Mouse (Mus musculus): ENCODE measurements at regions not wholly inside any gene's neighbourhood (a gene's known extent, or its start where the extent isn't known, plus 50 kb on each side); places are given as distances from the start of the nearest gene placed in this dataset.

DNA sequence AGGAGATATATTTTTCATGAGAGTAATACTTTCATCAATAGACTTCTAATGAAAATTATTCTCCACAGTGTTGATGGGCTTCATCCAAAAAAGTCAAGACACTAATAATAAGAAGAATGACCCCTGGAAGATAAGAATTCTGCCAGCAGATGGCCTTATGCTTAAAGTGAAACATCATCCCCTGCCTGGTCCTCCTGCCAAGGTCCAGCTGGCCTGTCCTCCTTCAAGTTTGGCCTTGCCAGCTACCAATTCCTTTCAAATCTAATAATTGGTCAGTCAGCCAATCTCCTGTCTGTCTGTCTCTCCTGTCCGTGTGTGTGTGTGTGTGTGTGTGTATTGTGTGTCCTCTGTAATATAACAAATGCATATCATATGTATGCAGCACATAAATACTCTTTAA lies 388.8 kb downstream of the Wdr11 start:
- DNase-seq (ENCODE audit: low read depth, low spot score): no peak

DNA sequence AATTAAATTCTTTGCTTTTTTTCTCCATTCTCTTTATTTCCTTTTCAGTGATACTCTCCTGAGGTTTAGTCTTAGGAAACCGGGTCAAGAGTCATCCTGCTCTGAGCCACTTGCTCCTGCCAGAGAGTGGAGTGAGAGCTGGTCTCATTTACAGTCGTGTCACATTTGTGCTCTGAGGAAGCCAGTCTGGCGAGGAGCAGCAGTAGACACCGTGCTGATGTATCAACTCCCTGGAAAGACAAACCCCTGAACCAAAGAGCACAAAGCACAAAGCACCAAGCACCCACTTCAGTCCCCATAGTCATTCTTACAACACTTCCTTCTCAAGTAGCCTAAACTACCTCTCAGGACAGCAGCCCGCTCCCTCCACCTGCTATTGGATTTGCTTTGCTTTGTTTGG lies 390.7 kb downstream of the Wdr11 start:
- DNase-seq (ENCODE audit: low read depth, low spot score): no peak

DNA sequence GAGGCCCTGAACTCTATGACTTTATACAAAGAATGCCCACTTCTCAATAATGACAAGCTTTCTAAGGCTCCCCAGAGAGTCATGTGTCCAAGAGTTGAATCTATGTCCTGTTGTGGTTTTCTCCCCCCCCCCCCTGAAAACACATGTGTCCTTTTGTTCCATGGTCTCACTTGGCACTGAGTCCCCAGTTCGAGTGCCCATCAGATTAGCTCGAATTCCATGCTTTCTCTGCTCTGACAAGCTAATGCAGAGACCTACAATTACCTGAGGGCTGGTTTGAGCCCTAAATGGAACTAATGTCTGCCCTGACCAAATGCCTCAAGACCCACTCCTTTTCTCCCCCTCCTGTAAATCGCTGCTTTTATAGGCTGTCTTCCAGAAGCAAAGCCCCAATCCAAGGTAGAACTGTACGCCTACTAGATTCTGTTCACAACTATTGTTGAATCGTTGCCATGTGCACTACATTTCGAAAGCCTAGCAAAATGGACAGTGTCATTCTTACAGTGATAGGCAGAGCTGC lies 392.0 kb downstream of the Wdr11 start:
- DNase-seq (ENCODE audit: low read depth, low spot score): no peak

GRCm38 (mm10) chr7:129984367-129984766 lies 392.7 kb downstream of the Wdr11 start:
- no peak for DNase-seq (ENCODE audit: low read depth, low spot score)

DNA sequence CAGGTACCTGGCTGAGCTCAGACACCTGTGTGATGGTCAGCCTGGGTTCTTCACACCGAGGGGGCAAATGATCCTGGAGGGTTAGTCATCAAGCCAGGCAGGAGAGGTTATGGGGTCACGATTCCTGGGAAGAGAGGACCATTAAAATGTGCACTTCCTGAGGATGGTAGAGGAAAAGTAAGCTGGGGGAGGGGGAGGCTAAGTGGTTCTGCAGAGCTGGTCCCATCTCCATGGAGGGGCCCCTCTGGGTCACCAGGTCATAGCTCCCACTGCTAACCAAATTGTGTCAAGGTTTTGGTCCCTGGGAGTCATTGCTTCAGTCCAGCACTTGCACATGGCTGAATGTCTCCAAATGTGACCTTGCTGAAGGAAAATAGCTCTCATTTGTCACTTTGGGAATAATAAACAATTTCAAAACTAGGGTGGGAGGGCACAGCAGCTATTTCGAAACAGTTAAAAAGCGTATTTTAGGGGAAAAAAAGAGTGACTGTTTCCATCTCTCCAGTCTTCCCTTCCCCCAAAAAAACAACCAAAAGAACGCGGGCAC lies 395.5 kb downstream of the Wdr11 start:
- no peak for DNase-seq (ENCODE audit: low read depth, low spot score)

- DNase-seq (ENCODE audit: low read depth, low spot score): no peak
These were observed 396.1 kb downstream of the Wdr11 start for GRCm38 (mm10) chr7:129987713-129988112.

- no peak for DNase-seq (ENCODE audit: low read depth, low spot score)
These were observed 402.0 kb downstream of the Wdr11 start for GRCm38 (mm10) chr7:129993446-129994223.

- no peak for DNase-seq (ENCODE audit: low read depth, low spot score)
These were observed 403.9 kb downstream of the Wdr11 start for GRCm38 (mm10) chr7:129995529-129995928.

GRCm38 (mm10) chr7:130001064-130001463 lies 409.4 kb downstream of the Wdr11 start:
- no peak for DNase-seq (ENCODE audit: low read depth, low spot score)

- DNase-seq (ENCODE audit: low read depth, low spot score): no peak
These were observed 410.3 kb downstream of the Wdr11 start for GRCm38 (mm10) chr7:130002002-130002401.

DNA sequence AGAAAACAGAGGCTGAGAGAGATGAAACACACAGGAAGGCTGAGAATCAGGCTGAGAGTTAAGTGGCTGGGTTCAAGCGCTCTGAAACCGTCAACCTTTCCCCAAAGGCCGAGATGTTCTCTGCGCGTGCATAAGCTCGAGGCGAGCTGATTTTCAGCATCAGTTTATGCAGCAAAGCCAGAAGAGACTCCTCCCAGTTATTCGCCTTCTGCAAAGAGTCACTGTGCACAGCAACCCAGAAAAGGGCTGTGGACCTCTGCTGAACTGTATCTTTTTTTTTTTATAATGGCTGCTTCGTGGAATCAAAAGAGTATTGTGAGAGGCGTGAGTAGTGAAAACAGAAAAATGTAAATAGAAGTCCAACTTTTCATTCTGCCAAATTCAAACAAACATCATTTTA lies 413.7 kb downstream of the Wdr11 start:
- DNase-seq (ENCODE audit: low read depth, low spot score): no peak

DNA sequence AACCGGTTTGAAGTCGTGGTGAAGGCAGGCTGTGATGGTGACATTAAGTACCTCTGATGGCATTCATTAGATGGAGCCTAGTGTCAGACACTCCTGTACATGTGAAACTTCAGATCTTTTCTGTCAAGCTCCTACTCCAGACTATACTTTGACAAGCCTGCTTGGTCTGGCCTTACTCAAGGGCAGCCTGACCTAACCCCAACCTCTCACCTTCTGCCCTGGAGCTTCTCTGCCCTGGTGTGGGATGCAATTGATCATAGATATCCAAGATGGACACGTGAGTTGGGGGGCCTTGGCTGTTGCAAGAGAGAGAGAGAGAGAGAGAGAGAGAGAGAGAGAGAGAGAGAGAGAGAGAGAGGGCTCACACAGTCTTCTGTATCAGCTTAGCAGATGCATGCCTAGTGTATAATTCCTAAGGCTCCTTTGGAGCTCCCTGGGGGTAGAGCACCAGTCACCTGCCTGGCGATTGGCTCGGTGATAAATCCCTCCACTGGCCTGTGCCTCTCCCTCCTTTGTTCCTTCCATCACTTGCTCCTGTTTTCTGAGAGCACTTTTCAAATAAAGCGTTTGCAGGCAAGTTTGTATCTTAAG lies 416.4 kb downstream of the Wdr11 start:
- no peak for DNase-seq (ENCODE audit: low read depth, low spot score)

- DNase-seq (ENCODE audit: low read depth, low spot score): no peak
These were observed 417.1 kb downstream of the Wdr11 start for GRCm38 (mm10) chr7:130008591-130009418.

DNA sequence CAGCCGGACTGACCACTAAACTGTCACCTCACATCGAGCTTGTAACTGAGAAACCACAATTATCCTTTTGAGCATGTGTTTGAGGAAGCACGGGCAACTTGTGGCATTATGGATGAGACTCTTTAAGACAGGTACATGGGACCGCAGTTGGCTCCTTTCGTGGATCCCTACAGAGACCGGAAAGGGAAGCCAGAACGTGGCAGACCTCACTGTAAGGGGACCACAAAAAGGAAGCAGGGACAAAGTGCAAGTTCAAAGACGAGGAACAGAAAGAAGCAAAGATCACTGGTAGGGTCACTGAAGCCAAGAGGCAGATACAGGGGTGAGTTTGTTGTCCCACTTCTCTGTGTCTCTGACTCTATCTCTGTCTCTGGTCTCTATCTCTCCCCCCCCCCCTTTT lies 420.4 kb downstream of the Wdr11 start:
- DNase-seq (ENCODE audit: low read depth, low spot score): no peak

DNA sequence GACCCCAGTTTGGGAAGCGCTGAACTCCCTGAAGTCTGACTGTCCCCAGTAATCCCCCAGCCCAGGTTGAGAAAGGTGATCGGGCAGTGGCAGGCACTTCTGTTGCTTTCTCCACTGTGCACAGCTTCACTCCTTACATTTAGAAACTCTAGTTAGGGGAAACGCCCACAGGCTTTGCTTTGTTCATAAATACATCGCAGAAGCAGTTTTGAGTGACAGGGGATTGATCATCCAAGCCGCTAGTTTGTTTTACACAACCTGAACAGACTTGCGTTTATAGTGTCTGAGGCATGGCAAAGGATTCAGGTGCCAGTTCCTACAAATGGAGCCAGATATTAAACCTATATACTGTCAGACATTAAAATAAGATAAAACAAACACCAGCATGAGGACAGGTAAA lies 421.4 kb downstream of the Wdr11 start:
- DNase-seq (ENCODE audit: low read depth, low spot score): no peak

DNA sequence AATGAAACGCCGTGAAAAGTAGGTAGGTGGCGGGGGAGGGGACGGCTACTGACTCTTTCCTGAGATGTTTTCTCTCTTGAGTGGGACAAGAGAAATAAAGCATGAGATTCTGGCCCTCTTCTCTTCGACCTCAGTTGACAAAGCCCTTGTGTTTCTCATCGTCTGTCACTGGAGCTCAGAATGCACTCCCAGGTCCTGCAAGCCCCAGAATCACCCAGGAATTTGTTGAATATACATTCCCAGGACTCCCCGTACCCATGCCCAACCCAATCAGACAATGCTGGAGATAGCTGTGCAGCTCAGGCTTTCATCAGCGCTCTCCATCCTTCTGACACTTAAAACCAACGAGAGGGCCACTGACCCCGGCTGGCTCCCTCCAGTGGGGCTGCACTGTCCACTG lies 422.9 kb downstream of the Wdr11 start:
- DNase-seq (ENCODE audit: low read depth, low spot score): no peak

DNA sequence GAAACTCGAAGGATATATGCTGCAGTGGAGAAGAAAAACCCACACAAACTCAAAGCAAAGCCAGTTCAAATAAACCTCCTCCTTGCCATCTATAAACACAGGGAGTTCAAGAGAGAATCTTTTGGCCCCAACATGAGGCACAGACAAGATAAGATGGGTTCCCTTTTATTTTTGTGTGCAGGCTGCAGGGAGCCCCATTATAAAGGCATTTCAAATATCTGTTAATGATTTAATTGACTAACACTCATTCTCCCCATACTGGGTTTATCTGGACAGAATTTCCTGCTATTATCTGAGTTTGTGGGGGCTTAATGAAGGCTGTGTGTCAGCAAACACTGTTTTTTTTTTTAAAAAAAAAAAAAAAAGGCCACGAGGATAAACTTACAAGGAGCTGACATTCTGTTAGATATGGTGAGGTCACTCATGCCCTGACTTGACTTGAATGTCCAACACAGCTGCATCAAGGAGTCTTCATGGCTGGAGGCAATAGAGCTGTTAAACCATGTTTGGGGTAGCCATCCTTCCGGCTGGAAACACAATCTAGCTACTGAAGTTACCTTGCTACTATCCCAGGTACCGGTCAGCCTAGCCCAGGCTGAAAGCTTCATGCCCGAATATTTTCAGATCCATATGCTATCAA lies 423.8 kb downstream of the Wdr11 start:
- DNase-seq (ENCODE audit: low read depth, low spot score): no peak

GRCm38 (mm10) chr7:130016015-130016874 lies 424.6 kb downstream of the Wdr11 start:
- no peak for DNase-seq (ENCODE audit: low read depth, low spot score)

- no peak for DNase-seq (ENCODE audit: low read depth, low spot score)
These were observed 427.2 kb downstream of the Wdr11 start for GRCm38 (mm10) chr7:130018891-130019290.

DNA sequence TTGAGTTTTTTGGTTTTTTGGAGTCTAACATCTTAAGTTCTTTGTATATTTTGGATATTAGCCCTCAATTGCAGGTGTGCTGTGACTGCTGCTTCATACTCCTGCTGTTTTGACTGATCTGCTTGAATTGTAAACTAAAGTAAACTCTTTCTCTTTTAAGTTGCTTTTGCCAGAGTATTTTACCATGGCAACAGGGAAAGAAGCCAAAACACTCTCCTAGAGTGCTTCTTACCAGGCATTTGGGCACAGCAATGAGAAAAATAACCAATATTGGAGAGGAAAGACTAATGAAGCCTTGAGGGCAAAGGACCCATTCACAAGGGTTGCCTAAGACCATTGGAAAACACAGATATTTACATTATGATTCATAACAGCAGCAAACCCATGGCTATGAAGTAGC lies 437.3 kb downstream of the Wdr11 start:
- no peak for DNase-seq (ENCODE audit: low read depth, low spot score)

GRCm38 (mm10) chr7:130030711-130031110 lies 439.0 kb downstream of the Wdr11 start:
- no peak for DNase-seq (ENCODE audit: low read depth, low spot score)

All from retina, postnatal 7 days (tissue).